Mouse (Mus musculus) CH12.LX (cell line): ENCODE data around the gene Zfp512.

Source experiments
- KAT2A ChIP-seq: IDR thresholded peaks from 2 replicates; pipeline ENCODE4 v1.6.1; 2012; ENCODE audit warnings: low read length, improper control_type of control experiment, inconsistent platforms; ENCODE audit not compliant: insufficient replicate concordance
- SIN3A ChIP-seq: IDR thresholded peaks from 2 replicates; pipeline ENCODE4 v1.6.1; 2012; ENCODE audit warnings: low read length, improper control_type of control experiment, inconsistent platforms

- TF ChIP-seq SIN3A (no peak), KAT2A (no peak)
These were observed 35.7 kb downstream of the Zfp512 start for GRCm38 (mm10) chr5:31487889-31488288.
